26 mouse cellular contexts compared by ENCODE assay signal in genomic region chr2:167748297-167748696, GRCm38 (mm10). TPM values are rescaled to one million over a fixed set of nuclear protein-coding genes. Genes with fewer than 3 reads are reported as not detected.
DNase-seq lines count a peak whose midpoint lies in the region; ATAC-seq and TF ChIP-seq lines count a peak whose summit lies in the region.
"Had no signal": no experiment of that assay in that cellular context is flagged by ENCODE, and none has a peak within 500 bp of the region (broad histone marks: within the 10 kb centered on the region; RNA-seq: fewer than 3 reads in every experiment).

No protein-coding gene starts in this region.

- TF ChIP-seq EP300 in MEL (IDR thresholded peaks at IDR 0.05; ENCODE audit: low read depth in 1 of 2, low read length in 2 of 2) = no peak

- 90% methylated on average over 6 of the region's 6 CpGs for WGBS in intestine, embryonic 16.5 days
- 90% methylated on average over 6 of the region's 6 CpGs for WGBS in intestine, embryonic 15.5 days
- 92% methylated on average over 6 of the region's 6 CpGs for WGBS in intestine, postnatal 0 days

- H3K27me3 ChIP-seq in intestine, embryonic 16.5 days (replicated peaks; ENCODE audit: control insufficient read depth, insufficient read depth, low read length) = no peaks in the 10 kb centered on the region
- no peaks in the 10 kb centered on the region for H3K27me3 ChIP-seq in intestine, embryonic 15.5 days (replicated peaks)
- H3K27me3 ChIP-seq in MEL (ENCODE audit: control insufficient read depth in 1 of 2, insufficient read depth in 2 of 2, low read length in 2 of 2) = no peaks in the 10 kb centered on the region
- H3K27me3 ChIP-seq in intestine, postnatal 0 days (replicated peaks; ENCODE audit: control insufficient read depth, insufficient read depth, low read length) = no peaks in the 10 kb centered on the region
- H3K27me3 ChIP-seq: embryonic facial prominence, embryonic 13.5 days; hindbrain, embryonic 13.5 days; limb, embryonic 12.5 days had no signal

- H3K36me3 ChIP-seq in intestine, embryonic 16.5 days (ENCODE audit: control insufficient read depth, insufficient read depth, low read length) = no peaks in the 10 kb centered on the region
- H3K36me3 ChIP-seq in intestine, embryonic 15.5 days = no peaks in the 10 kb centered on the region
- peaks cover 0 to 13% of the 10 kb centered on the region in 2 experiments; a peak in 2 of 4 replicates for H3K36me3 ChIP-seq in MEL (ENCODE audit: control insufficient read depth in 1 of 2, insufficient read depth in 2 of 2, low read length in 2 of 2)
- H3K36me3 ChIP-seq in intestine, postnatal 0 days (ENCODE audit: control insufficient read depth, insufficient read depth) = no peaks in the 10 kb centered on the region
- H3K36me3 ChIP-seq: embryonic facial prominence, embryonic 13.5 days; hindbrain, embryonic 13.5 days; limb, embryonic 12.5 days had no signal

- TF ChIP-seq CTCF in MEL (IDR thresholded peaks at IDR 0.05 in 2 of 3, conservative IDR thresholded peaks at IDR 0.05 in 1 of 3; ENCODE audit: control insufficient read depth in 1 of 3, insufficient read depth in 1 of 3, low read depth in 2 of 3, low read length in 3 of 3, poor library complexity in 1 of 3, severe bottlenecking in 1 of 3) = no peak
- TF ChIP-seq CTCF in intestine, postnatal 0 days (IDR thresholded peaks at IDR 0.05; ENCODE audit: low read depth) = no peak

- H3K9ac ChIP-seq in intestine, embryonic 16.5 days (ENCODE audit: low read depth, low read length) = peak overlapping the region; percentile 58; the same call in 1 of the 2 replicates
- no peak overlapping the region for H3K9ac ChIP-seq in intestine, embryonic 15.5 days
- no peak overlapping the region for H3K9ac ChIP-seq in MEL (ENCODE audit: control insufficient read depth, low read depth, low read length, poor library complexity, severe bottlenecking)
- no peak overlapping the region for H3K9ac ChIP-seq in intestine, postnatal 0 days (ENCODE audit: low read depth, low read length)
- H3K9ac ChIP-seq: embryonic facial prominence, embryonic 13.5 days; forebrain, postnatal 0 days; limb, embryonic 12.5 days had no signal

- H3K4me3 ChIP-seq in intestine, embryonic 16.5 days (ENCODE audit: low read length) = no peak overlapping the region
- H3K4me3 ChIP-seq in intestine, embryonic 15.5 days (replicated peaks) = no peak overlapping the region
- no peak overlapping the region for H3K4me3 ChIP-seq in MEL (ENCODE audit: control insufficient read depth in 1 of 2, insufficient read depth in 1 of 2, low read depth in 2 of 2, low read length in 2 of 2)
- H3K4me3 ChIP-seq in intestine, postnatal 0 days (ENCODE audit: low read depth, low read length) = no peak overlapping the region
- H3K4me3 ChIP-seq: embryonic facial prominence, embryonic 13.5 days; hindbrain, embryonic 13.5 days; layer of hippocampus, adult 2 months; limb, embryonic 12.5 days had no signal

- H3K4me2 ChIP-seq in intestine, embryonic 16.5 days (ENCODE audit: low read depth, low read length) = no peak overlapping the region
- H3K4me2 ChIP-seq in intestine, embryonic 15.5 days (replicated peaks) = no peak overlapping the region
- no peak overlapping the region for H3K4me2 ChIP-seq in intestine, postnatal 0 days (replicated peaks; ENCODE audit: low read depth)
- H3K4me2 ChIP-seq: embryonic facial prominence, embryonic 13.5 days; hindbrain, embryonic 13.5 days; limb, embryonic 12.5 days; midbrain, embryonic 11.5 days had no signal

- DNase-seq in MEL (ENCODE audit: low read depth, low spot score) = no peak
- DNase-seq in right cerebral cortex, adult 2 months (ENCODE audit: low spot score in 2 of 2) = no peak
- no peak for DNase-seq in adrenal gland, postnatal 4 days (ENCODE audit: low spot score in 2 of 2)
- DNase-seq in kidney, postnatal 4 days = no peak
- DNase-seq: adrenal gland, postnatal 14 days; cerebellum, adult 11 months; cerebellum, postnatal 14 days; forebrain, postnatal 0 days; gastrocnemius, postnatal 25 days; heart, adult 18-20 months; kidney, adult 9 months; kidney, postnatal 14 days; lung, adult 2 months; lung, postnatal 14 days; right cerebral cortex, postnatal 14 days; thymus, adult 18-20 months; thymus, postnatal 36 days had no signal

- no peak for TF ChIP-seq RAD21 in MEL (IDR thresholded peaks at IDR 0.05; ENCODE audit: low read depth, low read length)

- H3K9me3 ChIP-seq in intestine, embryonic 16.5 days (ENCODE audit: control insufficient read depth, low read length) = no peaks in the 10 kb centered on the region
- no peaks in the 10 kb centered on the region for H3K9me3 ChIP-seq in intestine, embryonic 15.5 days
- H3K9me3 ChIP-seq in MEL (replicated peaks; ENCODE audit: insufficient read depth, low read length) = no peaks in the 10 kb centered on the region
- H3K9me3 ChIP-seq in intestine, postnatal 0 days (ENCODE audit: control insufficient read depth) = no peaks in the 10 kb centered on the region
- H3K9me3 ChIP-seq: embryonic facial prominence, embryonic 13.5 days; hindbrain, embryonic 13.5 days; limb, embryonic 12.5 days had no signal

- ATAC-seq in intestine, embryonic 16.5 days = no peak
- no peak for ATAC-seq in intestine, embryonic 15.5 days
- no peak for ATAC-seq in intestine, postnatal 0 days
- ATAC-seq: forebrain, postnatal 0 days; inflammation-experienced regulatory T-cells, adult 6 months had no signal

- TF ChIP-seq POLR2A in MEL (IDR thresholded peaks at IDR 0.05; ENCODE audit: control insufficient read depth in 1 of 2, insufficient read depth in 1 of 2, low read depth in 1 of 2, low read length in 2 of 2, poor library complexity in 1 of 2) = no peak

- H3K79me2 ChIP-seq in MEL (ENCODE audit: control insufficient read depth, insufficient read depth, low read length, poor library complexity) = no peaks in the 10 kb centered on the region

- H3K27ac ChIP-seq in intestine, embryonic 16.5 days (ENCODE audit: low read length) = no peak overlapping the region
- no peak overlapping the region for H3K27ac ChIP-seq in intestine, embryonic 15.5 days
- H3K27ac ChIP-seq in MEL (ENCODE audit: control insufficient read depth, low read depth, low read length) = peak overlapping the region; percentile 78; the same call in 1 of the 2 replicates
- H3K27ac ChIP-seq in intestine, postnatal 0 days (ENCODE audit: low read depth, low read length) = peak overlapping the region; percentile 55
- H3K27ac ChIP-seq: hindbrain, embryonic 13.5 days; layer of hippocampus, adult 2 months; limb, embryonic 12.5 days had no signal

- H3K4me1 ChIP-seq in intestine, embryonic 16.5 days (ENCODE audit: control insufficient read depth, insufficient read depth, low read length) = peaks cover 44% of the 10 kb centered on the region
- H3K4me1 ChIP-seq in intestine, embryonic 15.5 days (replicated peaks) = peaks cover 36% of the 10 kb centered on the region
- peaks cover 9 to 25% of the 10 kb centered on the region in 2 experiments; a peak in 3 of 4 replicates for H3K4me1 ChIP-seq in MEL (ENCODE audit: control insufficient read depth in 1 of 2, insufficient read depth in 2 of 2, low read length in 2 of 2)
- peaks cover 19% of the 10 kb centered on the region for H3K4me1 ChIP-seq in intestine, postnatal 0 days (replicated peaks; ENCODE audit: control insufficient read depth, insufficient read depth, low read length)

TF ChIP-seq in MEL, 35 proteins besides CTCF, POLR2A, EP300 and RAD21:
- TF ChIP-seq MYB (IDR thresholded peaks at IDR 0.05; ENCODE audit: low read depth, low read length) (no peak), MAFK (IDR thresholded peaks at IDR 0.05; ENCODE audit: borderline replicate concordance, low read depth, low read length) (no peak), MAX (IDR thresholded peaks at IDR 0.05; ENCODE audit: low read length) (no peak), MXI1 (IDR thresholded peaks at IDR 0.05; ENCODE audit: low read depth, low read length) (no peak), ZNF384 (IDR thresholded peaks at IDR 0.05; ENCODE audit: low read depth, low read length) (no peak)

RNA-seq across cellular contexts. Expression of gene Tmem189, which starts 58.7 kb away (rescaled TPM):
- polyA plus RNA-seq in intestine, embryonic 16.5 days (2015; fragmentation: Nextera tagmentation; extraction: Ambion mirVana) = 28.6 and 33.7 TPM in 2 replicates
- 35.1 and 38.6 TPM in 2 replicates for polyA plus RNA-seq in intestine, embryonic 15.5 days (2015; fragmentation: Nextera tagmentation; extraction: Ambion mirVana)
- 18.2 and 21.7 TPM in 2 replicates for total RNA-seq in MEL (2012; rRNA removed)
- polyA plus RNA-seq in MEL (2012; ENCODE audit: insufficient read depth in 1 of 2, insufficient read length in 2 of 2, low read depth in 1 of 2, low replicate concordance in 2 of 2, missing spikeins in 1 of 2) = 10 to 100 TPM in 1 of 2 experiments, not detected in 1; 46.5 TPM
- polyA plus RNA-seq in intestine, postnatal 0 days (2015; fragmentation: Nextera tagmentation; extraction: Ambion mirVana) = 25.0 and 26.8 TPM in 2 replicates
- total RNA-seq in adrenal gland, postnatal 4 days (2021) = 10 to 100 TPM; 32.9 to 35.4 TPM

RNA-seq across cellular contexts. Expression of gene Cebpb, which starts 59.6 kb away (rescaled TPM):
- 0.65 and 0.93 TPM in 2 replicates for polyA plus RNA-seq in intestine, embryonic 16.5 days (2015; fragmentation: Nextera tagmentation; extraction: Ambion mirVana)
- 22.5 and 24.3 TPM in 2 replicates for polyA plus RNA-seq in intestine, embryonic 15.5 days (2015; fragmentation: Nextera tagmentation; extraction: Ambion mirVana)
- 9.9 and 20.8 TPM in 2 replicates for total RNA-seq in MEL (2012; rRNA removed)
- 10 to 100 TPM in 1 of 2 experiments, not detected in 1; 10.7 TPM for polyA plus RNA-seq in MEL (2012; ENCODE audit: insufficient read depth in 1 of 2, insufficient read length in 2 of 2, low read depth in 1 of 2, low replicate concordance in 2 of 2, missing spikeins in 1 of 2)
- 49.8 and 52.6 TPM in 2 replicates for polyA plus RNA-seq in intestine, postnatal 0 days (2015; fragmentation: Nextera tagmentation; extraction: Ambion mirVana)
- total RNA-seq in adrenal gland, postnatal 4 days (2021) = 100 to 1,000 TPM; 229 to 255 TPM

Comparison
In these comparisons a context has a peak if more than half of its experiments do, and no peak if none do; other contexts are left out.
1. H3K27ac ChIP-seq: peak in MEL (single experiment) and intestine, postnatal 0 days (single experiment); none in intestine, embryonic 16.5 days (single experiment) and intestine, embryonic 15.5 days (single experiment).